Mouse (Mus musculus) B cell, adult (primary cell): ENCODE results near the gene Olfr1058. TPM values are rescaled to one million over a fixed set of nuclear protein-coding genes. Genes with fewer than 3 reads are reported as not detected.

Experiments
- total RNA-seq: library from RNA; stranded (reverse); gene quantifications from 4 replicates; pipeline ENCODE4 v1.2.4, GENCODE M21; 2023; ENCODE audit not compliant: inconsistent age

Gene Olfr1058
- not detected in 4 replicates for total RNA-seq

DNA sequence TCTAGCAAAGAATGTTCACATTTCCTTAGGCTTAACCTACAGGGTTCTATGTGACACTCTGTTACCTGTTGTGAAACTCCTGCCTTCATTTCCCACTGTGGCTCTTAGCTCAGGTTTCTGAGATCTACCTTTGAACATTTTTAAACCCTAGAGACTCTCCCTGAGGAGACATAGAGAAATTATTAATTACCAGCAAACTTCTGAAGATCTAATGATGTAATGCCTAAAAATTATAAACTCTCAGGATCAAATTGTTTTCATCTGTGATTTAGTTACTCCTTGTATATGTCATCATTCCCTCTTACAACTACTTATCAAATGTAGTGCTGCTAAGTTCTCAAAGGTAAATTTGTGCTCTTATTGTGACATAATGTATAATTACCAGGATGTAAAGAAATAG lies at the start of gene Olfr1058:
TSS of gene Olfr1058 (minus strand) at position 101 of the 400 bp plus-strand sequence.

GRCm38 (mm10) chr2:86426649-86427048 lies 38.3 kb upstream of the Olfr1058 start, which contains the start of gene Olfr1062:
TSS of gene Olfr1062 (minus strand) at chr2:86426749.

GRCm38 (mm10) chr2:86413950-86414349 lies 25.6 kb upstream of the Olfr1058 start, which contains the start of gene Olfr1061:
TSS of gene Olfr1061 (minus strand) at chr2:86414050.

GRCm38 (mm10) chr2:86378293-86378692 lies 10.1 kb downstream of the Olfr1058 start, which contains the start of gene Olfr1057:
TSS of gene Olfr1057 (minus strand) at chr2:86378393.

DNA sequence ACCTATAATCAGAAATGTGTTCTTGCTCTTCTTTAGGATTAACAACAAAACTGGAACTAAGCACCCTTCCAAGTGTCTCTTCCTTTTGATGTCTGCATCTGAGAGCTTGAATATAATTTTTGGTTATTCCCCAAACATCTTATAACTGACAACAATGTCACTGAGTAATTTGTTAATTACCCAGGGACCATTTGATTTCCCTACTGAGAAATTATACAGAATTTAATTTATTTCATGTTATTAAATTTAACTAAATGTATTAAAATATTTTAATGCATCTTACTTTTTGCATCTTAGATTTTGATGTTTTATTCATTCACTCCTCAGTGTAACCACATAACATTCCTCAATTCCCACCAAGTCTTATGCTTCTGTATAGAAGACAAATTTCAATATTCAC lies 26.0 kb downstream of the Olfr1058 start, which contains the start of gene Olfr1056:
TSS of gene Olfr1056 (minus strand) at position 101 of the 400 bp plus-strand sequence.

GRCm38 (mm10) chr2:86350184-86350583 lies 38.2 kb downstream of the Olfr1058 start, which contains the start of gene Olfr1055:
TSS of gene Olfr1055 (minus strand) at chr2:86350284.

DNA sequence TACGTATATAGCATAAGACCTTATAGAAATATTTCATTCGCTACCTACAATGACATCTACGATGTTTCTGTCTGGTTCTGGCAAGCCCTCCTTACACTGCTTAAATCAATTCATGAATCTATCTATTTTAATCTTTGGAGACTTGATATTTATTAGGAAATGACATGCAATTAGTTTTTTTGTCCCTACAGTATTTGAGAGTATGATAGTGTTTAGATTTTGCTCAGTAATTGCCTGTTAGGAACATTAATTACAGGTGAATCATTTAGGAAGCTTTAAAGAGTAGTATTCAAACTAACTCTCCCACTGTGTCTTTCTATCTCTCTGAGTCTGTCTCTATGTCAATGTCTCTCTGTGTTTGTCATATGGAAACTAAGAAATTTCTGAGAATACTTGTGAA lies 53.0 kb downstream of the Olfr1058 start, which contains the start of gene Olfr1054:
TSS of gene Olfr1054 (minus strand) at position 101 of the 400 bp plus-strand sequence.

Other genes with a start within 250 kb of the Olfr1058 start
- gene Olfr1040, start 241.8 kb downstream of the Olfr1058 start, total RNA-seq, result not detected in 4 replicates
- gene Olfr1042, start 226.7 kb downstream of the Olfr1058 start, total RNA-seq, result not detected in 4 replicates
- gene Olfr1043, start 221.0 kb downstream of the Olfr1058 start, total RNA-seq, result not detected in 4 replicates
- not detected in 4 replicates for gene Olfr1044, start 210.7 kb downstream of the Olfr1058 start, total RNA-seq
- gene Olfr52, start 202.9 kb downstream of the Olfr1058 start, total RNA-seq, result not detected in 4 replicates
- not detected in 4 replicates for gene Olfr1045, start 185.6 kb downstream of the Olfr1058 start, total RNA-seq
- not detected in 4 replicates for gene Olfr1046, start 169.2 kb downstream of the Olfr1058 start, total RNA-seq
- not detected in 4 replicates for gene Olfr1047, start 157.2 kb downstream of the Olfr1058 start, total RNA-seq
- gene Olfr1048, start 148.3 kb downstream of the Olfr1058 start, total RNA-seq, result not detected in 4 replicates
- not detected in 4 replicates for gene Olfr1049, start 130.2 kb downstream of the Olfr1058 start, total RNA-seq
- not detected in 4 replicates for gene Olfr1051, start 109.5 kb downstream of the Olfr1058 start, total RNA-seq
- gene Olfr1052, start 96.1 kb downstream of the Olfr1058 start, total RNA-seq, result not detected in 4 replicates
- gene Olfr1053, start 73.3 kb downstream of the Olfr1058 start, total RNA-seq, result not detected in 4 replicates
- not detected in 4 replicates for gene Olfr1054, start 53.1 kb downstream of the Olfr1058 start, total RNA-seq
- not detected in 4 replicates for gene Olfr1055, start 38.3 kb downstream of the Olfr1058 start, total RNA-seq
- not detected in 4 replicates for gene Olfr1056, start 26.1 kb downstream of the Olfr1058 start, total RNA-seq
- gene Olfr1057, start 10.2 kb downstream of the Olfr1058 start, total RNA-seq, result not detected in 4 replicates
- not detected in 4 replicates for gene Olfr1061, start 25.5 kb upstream of the Olfr1058 start, total RNA-seq
- gene Olfr1062, start 38.2 kb upstream of the Olfr1058 start, total RNA-seq, result not detected in 4 replicates
- not detected in 4 replicates for gene Olfr1065, start 62.0 kb upstream of the Olfr1058 start, total RNA-seq
- gene Olfr1066, start 67.7 kb upstream of the Olfr1058 start, total RNA-seq, result not detected in 4 replicates
- not detected in 4 replicates for gene Olfr228, start 98.8 kb upstream of the Olfr1058 start, total RNA-seq
- not detected in 4 replicates for gene Olfr1076, start 119.9 kb upstream of the Olfr1058 start, total RNA-seq
- gene Olfr1079, start 153.9 kb upstream of the Olfr1058 start, total RNA-seq, result not detected in 4 replicates
- not detected in 4 replicates for gene Olfr1080, start 169.7 kb upstream of the Olfr1058 start, total RNA-seq
- gene Olfr1082, start 210.4 kb upstream of the Olfr1058 start, total RNA-seq, result not detected in 4 replicates